Mouse (Mus musculus) heart, postnatal 0 days (tissue): ENCODE measurements around the gene Fcamr.

Source experiments
- CTCF ChIP-seq: IDR thresholded peaks from 2 replicates; pipeline ENCODE4 v1.5.1; 2016; ENCODE audit warnings: antibody characterized with exemption, control low read depth, low read depth
- EP300 ChIP-seq: IDR thresholded peaks from 2 replicates; pipeline ENCODE4 v1.6.1; 2016; ENCODE audit warnings: antibody characterized with exemption, low read depth

GRCm38 (mm10) chr1:130819737-130820136, 19.0 kb downstream of the Fcamr start:
- TF ChIP-seq CTCF (no peak), EP300 (no peak)
